Mouse (Mus musculus): ENCODE data around the gene Bbs5.

DNA sequence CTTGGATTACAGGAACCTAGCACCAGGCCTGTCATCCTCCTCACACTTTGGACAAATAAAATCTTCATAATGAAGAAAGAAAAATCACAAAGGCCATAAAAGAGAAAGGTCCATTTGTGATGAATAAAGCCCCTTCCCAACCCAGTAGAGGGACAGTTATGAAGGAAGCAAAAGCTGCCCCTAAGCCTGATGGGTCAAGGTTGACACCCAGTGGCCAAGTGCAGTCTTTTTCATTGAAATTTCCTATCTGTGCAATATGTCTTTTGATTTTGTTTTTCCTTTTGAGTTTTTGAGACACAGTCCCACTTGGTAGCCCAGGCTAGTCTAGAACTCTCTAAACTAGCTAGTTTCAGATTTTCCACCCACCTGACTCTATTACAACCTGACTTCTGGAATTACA, 27.7 kb upstream of the Bbs5 start:
- TF ChIP-seq CTCF (IDR thresholded peaks at IDR 0.05; ENCODE audit: extremely low read depth, insufficient read depth, low read length) (no peak), POLR2A (IDR thresholded peaks at IDR 0.05; ENCODE audit: extremely low read depth, insufficient read depth, low read length) (no peak)
